Mouse (Mus musculus) spleen, adult 2 months (tissue): ENCODE measurements around the gene Prkag2.

Experiments
- CTCF ChIP-seq: fragments of 200-500 bp; IDR thresholded peaks from 2 replicates; pipeline ENCODE4 v1.5.1; 2011; ENCODE audit warnings: mild to moderate bottlenecking, inconsistent platforms; ENCODE audit not compliant: insufficient read depth, insufficient read length, insufficient replicate concordance; ENCODE audit errors: extremely low read depth
- POLR2A ChIP-seq: fragments of 200-500 bp; IDR thresholded peaks from 2 replicates; pipeline ENCODE4 v1.6.1; 2011; ENCODE audit warnings: low read depth, low read length, inconsistent platforms

- TF ChIP-seq POLR2A (no peak), CTCF (no peak)
These were observed 56.4 kb downstream of the Prkag2 start for GRCm38 (mm10) chr5:25044007-25044406.
